Mouse (Mus musculus): ENCODE measurements around the gene Dbndd2. TPM values are rescaled to one million over a fixed set of nuclear protein-coding genes. Genes with fewer than 3 reads are reported as not detected.

Dbndd2 gene
- polyA plus RNA-seq, 1 experiment, result 75.8 TPM

GRCm38 (mm10) chr2:164442315-164443050 is 43.4 kb upstream of the Dbndd2 start:
- H3K4me1 ChIP-seq (ENCODE audit: control insufficient read depth, insufficient read depth, low read length), result peaks cover 45% of the 10 kb centered on the region
- H3K4me3 ChIP-seq (ENCODE audit: insufficient read depth, low read length), result peak overlapping the region; percentile 81
- peak overlapping the region; percentile 90 for H3K27ac ChIP-seq (ENCODE audit: insufficient read depth, low read depth, low read length)
- TF ChIP-seq POLR2A (IDR thresholded peaks at IDR 0.05; ENCODE audit: borderline replicate concordance, low read depth, low read length) (no peak), CTCF (IDR thresholded peaks at IDR 0.05; ENCODE audit: low read depth, low read length) (no peak)

DNA sequence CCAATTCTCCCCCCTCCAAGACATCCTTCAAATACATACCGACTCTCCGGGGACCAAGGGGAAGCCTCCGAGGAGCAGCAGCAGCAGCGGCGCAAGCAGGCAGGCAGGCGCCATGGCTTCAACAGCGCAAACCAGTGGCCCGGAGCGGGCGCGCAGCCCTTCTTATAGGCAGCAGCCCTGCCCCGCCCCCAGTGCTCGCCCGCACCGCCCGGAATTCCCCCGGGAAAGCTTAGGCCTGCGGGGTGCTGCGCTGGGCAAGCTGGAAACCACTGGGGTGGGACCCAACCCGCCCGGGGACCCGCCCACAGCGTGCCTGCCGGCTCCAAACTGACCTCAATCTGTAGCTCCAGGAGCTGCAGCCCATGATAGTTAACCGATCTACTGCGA is 42.9 kb upstream of the Dbndd2 start:
- Histone ChIP-seq H3K4me3 (ENCODE audit: insufficient read depth, low read length) (peak overlapping the region; percentile 81), H3K27ac (ENCODE audit: insufficient read depth, low read depth, low read length) (peak overlapping the region; percentile 90)
- TF ChIP-seq POLR2A (IDR thresholded peaks at IDR 0.05; ENCODE audit: borderline replicate concordance, low read depth, low read length), result peak; percentile 95
- no peak for TF ChIP-seq CTCF (IDR thresholded peaks at IDR 0.05; ENCODE audit: low read depth, low read length)

GRCm38 (mm10) chr2:164443460-164444000 is 42.4 kb upstream of the Dbndd2 start, which contains the start of gene Sdc4:
Gene Sdc4 (minus strand): TSS chr2:164443887.
- TF ChIP-seq CTCF (IDR thresholded peaks at IDR 0.05; ENCODE audit: low read depth, low read length) (no peak), POLR2A (IDR thresholded peaks at IDR 0.05; ENCODE audit: borderline replicate concordance, low read depth, low read length) (no peak)
- Histone ChIP-seq H3K4me1 (ENCODE audit: control insufficient read depth, insufficient read depth, low read length) (peaks cover 35% of the 10 kb centered on the region), H3K27ac (ENCODE audit: insufficient read depth, low read depth, low read length) (peak within 1 kb of the TSS; percentile 90), H3K4me3 (ENCODE audit: insufficient read depth, low read length) (peak within 1 kb of the TSS; percentile 81)

More for the DNA sequence above, 42.9 kb upstream of the Dbndd2 start:
- peaks cover 40% of the 10 kb centered on the region for H3K4me1 ChIP-seq (ENCODE audit: control insufficient read depth, insufficient read depth, low read length)

- Histone ChIP-seq H3K27ac (ENCODE audit: insufficient read depth, low read depth, low read length) (no peak overlapping the region), H3K4me3 (ENCODE audit: insufficient read depth, low read length) (no peak overlapping the region), H3K4me1 (ENCODE audit: control insufficient read depth, insufficient read depth, low read length) (peaks cover 24% of the 10 kb centered on the region)
- TF ChIP-seq CTCF (IDR thresholded peaks at IDR 0.05; ENCODE audit: low read depth, low read length), result no peak
- TF ChIP-seq POLR2A (IDR thresholded peaks at IDR 0.05; ENCODE audit: borderline replicate concordance, low read depth, low read length), result no peak
These were observed 41.2 kb upstream of the Dbndd2 start for GRCm38 (mm10) chr2:164444701-164445100.

DNA sequence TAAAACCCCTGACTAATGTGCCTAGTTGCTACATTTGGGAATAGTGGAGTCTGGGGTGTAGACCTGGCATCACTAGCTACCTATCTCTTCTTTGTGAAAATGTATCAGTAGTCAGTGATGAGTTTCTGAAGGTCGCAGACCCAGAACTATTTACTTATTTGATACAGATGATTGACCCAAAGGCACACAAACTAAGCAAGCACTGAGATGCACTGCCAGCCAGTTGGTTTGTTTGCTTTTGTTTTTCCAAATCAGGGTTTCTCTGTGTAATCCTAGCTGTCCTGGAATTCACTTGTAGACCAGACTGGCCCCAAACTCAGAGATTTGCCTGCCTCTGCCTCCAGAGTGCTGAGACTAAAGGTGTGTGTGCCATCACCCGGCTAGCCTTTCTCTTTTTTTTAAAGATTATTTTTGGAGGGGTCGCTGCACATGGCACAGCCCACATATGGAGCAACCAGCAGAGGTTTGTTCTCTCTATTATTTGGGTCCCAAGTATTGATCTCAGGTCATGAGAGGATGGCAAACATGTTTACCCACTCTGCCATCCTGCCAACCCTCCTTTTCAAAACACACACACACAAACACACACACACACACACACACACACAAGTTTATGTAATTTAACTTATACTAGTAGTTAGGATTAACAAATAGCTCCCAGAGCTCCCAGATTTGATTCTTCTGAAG is 40.4 kb upstream of the Dbndd2 start:
- TF ChIP-seq CTCF (IDR thresholded peaks at IDR 0.05; ENCODE audit: low read depth, low read length), result no peak
- no peak for TF ChIP-seq POLR2A (IDR thresholded peaks at IDR 0.05; ENCODE audit: borderline replicate concordance, low read depth, low read length)
- no peak overlapping the region for H3K27ac ChIP-seq (ENCODE audit: insufficient read depth, low read depth, low read length)
- no peak overlapping the region for H3K4me3 ChIP-seq (ENCODE audit: insufficient read depth, low read length)
- peaks cover 17% of the 10 kb centered on the region for H3K4me1 ChIP-seq (ENCODE audit: control insufficient read depth, insufficient read depth, low read length)

GRCm38 (mm10) chr2:164446086-164446469 is 39.8 kb upstream of the Dbndd2 start:
- TF ChIP-seq POLR2A (IDR thresholded peaks at IDR 0.05; ENCODE audit: borderline replicate concordance, low read depth, low read length), result no peak
- no peak for TF ChIP-seq CTCF (IDR thresholded peaks at IDR 0.05; ENCODE audit: low read depth, low read length)
- H3K4me1 ChIP-seq (ENCODE audit: control insufficient read depth, insufficient read depth, low read length), result peaks cover 15% of the 10 kb centered on the region
- H3K27ac ChIP-seq (ENCODE audit: insufficient read depth, low read depth, low read length), result no peak overlapping the region
- H3K4me3 ChIP-seq (ENCODE audit: insufficient read depth, low read length), result no peak overlapping the region

DNA sequence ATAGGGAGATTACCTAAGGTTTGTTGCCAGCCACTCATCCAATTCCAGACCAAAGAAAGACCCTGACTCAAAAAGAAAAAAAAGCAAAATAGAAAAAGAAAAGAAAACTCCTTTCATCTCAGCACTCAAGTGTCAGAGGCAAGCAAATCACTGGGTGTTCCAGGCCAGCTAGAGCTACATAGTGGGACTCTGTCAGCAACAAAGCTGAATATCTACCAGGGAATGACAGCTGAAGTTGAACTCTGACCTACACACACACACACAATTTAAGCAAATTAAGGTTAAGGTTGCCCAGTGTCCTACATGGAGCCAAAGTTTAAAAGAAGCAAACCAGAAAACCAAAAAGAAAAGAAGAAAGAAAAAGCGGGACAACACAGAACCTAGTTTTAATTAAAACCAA is 37.8 kb upstream of the Dbndd2 start:
- TF ChIP-seq POLR2A (IDR thresholded peaks at IDR 0.05; ENCODE audit: borderline replicate concordance, low read depth, low read length) (no peak), CTCF (IDR thresholded peaks at IDR 0.05; ENCODE audit: low read depth, low read length) (no peak)
- Histone ChIP-seq H3K4me1 (ENCODE audit: control insufficient read depth, insufficient read depth, low read length) (peaks cover 15% of the 10 kb centered on the region), H3K4me3 (ENCODE audit: insufficient read depth, low read length) (no peak overlapping the region), H3K27ac (ENCODE audit: insufficient read depth, low read depth, low read length) (no peak overlapping the region)

GRCm38 (mm10) chr2:164448921-164449320 is 37.0 kb upstream of the Dbndd2 start:
- no peak for TF ChIP-seq POLR2A (IDR thresholded peaks at IDR 0.05; ENCODE audit: borderline replicate concordance, low read depth, low read length)
- no peak for TF ChIP-seq CTCF (IDR thresholded peaks at IDR 0.05; ENCODE audit: low read depth, low read length)
- no peak overlapping the region for H3K27ac ChIP-seq (ENCODE audit: insufficient read depth, low read depth, low read length)
- peaks cover 9% of the 10 kb centered on the region for H3K4me1 ChIP-seq (ENCODE audit: control insufficient read depth, insufficient read depth, low read length)
- H3K4me3 ChIP-seq (ENCODE audit: insufficient read depth, low read length), result no peak overlapping the region

DNA sequence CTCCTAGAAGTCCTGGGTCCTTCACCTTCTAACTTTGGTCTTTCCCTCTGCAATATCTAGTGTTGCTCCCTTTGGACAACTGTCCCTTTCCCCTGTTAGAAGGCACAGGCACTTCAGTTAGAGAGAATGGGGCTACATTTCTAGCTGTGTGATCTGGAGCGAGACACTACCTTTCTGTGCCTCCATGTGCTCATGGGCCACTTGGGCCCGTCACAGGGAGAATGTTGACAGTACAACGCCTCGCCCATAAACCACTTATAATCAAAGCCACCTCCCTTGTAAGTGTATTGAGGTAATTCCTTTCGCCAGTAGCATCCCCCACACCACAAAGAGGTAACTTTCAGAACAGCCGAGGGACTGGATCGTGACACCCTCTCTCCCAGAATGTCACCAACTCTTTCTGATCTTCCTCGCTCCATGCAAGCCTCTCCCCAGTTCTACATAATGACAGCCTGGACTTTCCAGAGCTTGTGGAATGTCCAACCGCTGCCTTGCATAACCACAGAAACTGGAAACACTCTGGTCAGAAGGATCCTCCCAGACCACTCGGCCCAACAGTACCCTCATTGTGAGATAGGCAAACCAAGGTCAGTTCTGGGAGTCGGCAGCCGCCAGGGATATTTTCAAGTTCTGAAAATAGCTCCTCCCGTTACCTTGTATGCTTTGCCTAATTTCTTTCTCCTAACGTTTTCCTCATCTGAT is 36.4 kb upstream of the Dbndd2 start:
- Histone ChIP-seq H3K27ac (ENCODE audit: insufficient read depth, low read depth, low read length) (no peak overlapping the region), H3K4me1 (ENCODE audit: control insufficient read depth, insufficient read depth, low read length) (peaks cover 11% of the 10 kb centered on the region), H3K4me3 (ENCODE audit: insufficient read depth, low read length) (no peak overlapping the region)
- TF ChIP-seq CTCF (IDR thresholded peaks at IDR 0.05; ENCODE audit: low read depth, low read length), result no peak
- no peak for TF ChIP-seq POLR2A (IDR thresholded peaks at IDR 0.05; ENCODE audit: borderline replicate concordance, low read depth, low read length)
